Mouse (Mus musculus) midbrain, embryonic 10.5 days (tissue): Measurements from ENCODE around the gene Add2. TPM values are rescaled to one million over a fixed set of nuclear protein-coding genes. Genes with fewer than 3 reads are reported as not detected.

Experiments
- DNase-seq: peaks from one replicate; pipeline ENCODE4 v3.0.0-alpha.2; 2017; ENCODE audit warnings: low spot score
- H3K27ac ChIP-seq: fragments of 300-500 bp; sonication (generic); replicated peaks from 2 replicates; pipeline ENCODE4 v1.5.1; 2016; ENCODE audit warnings: mild to moderate bottlenecking
- H3K27me3 ChIP-seq: fragments of 300-500 bp; sonication (generic); 2 replicates; pipeline ENCODE4 v1.6.1; 2016; ENCODE audit warnings: low read depth, mild to moderate bottlenecking; ENCODE audit not compliant: poor library complexity, severe bottlenecking
- H3K36me3 ChIP-seq: fragments of 300-500 bp; sonication (generic); 2 replicates; pipeline ENCODE4 v1.6.1; 2016; ENCODE audit warnings: mild to moderate bottlenecking, moderate library complexity
- H3K4me1 ChIP-seq: fragments of 300-500 bp; sonication (generic); 2 replicates; pipeline ENCODE4 v1.6.1; 2016
- H3K4me3 ChIP-seq: fragments of 300-500 bp; sonication (generic); 2 replicates; pipeline ENCODE4 v1.5.1; 2016; ENCODE audit warnings: mild to moderate bottlenecking, moderate library complexity
- H3K9me3 ChIP-seq: fragments of 300-500 bp; sonication (generic); replicated peaks from 2 replicates; pipeline ENCODE4 v1.6.1; 2016; ENCODE audit warnings: mild to moderate bottlenecking
- WGBS: fragments of 180-500 bp; shearing (Covaris S2); methylation state at CpG from one replicate; pipeline ENCODE4 v1.1.7; 2016; 5-methylcytosine and 5-hydroxymethylcytosine counted together
- polyA plus RNA-seq: library from polyadenylated mRNA; unstranded; fragments of >200 nt; fragmentation: Nextera tagmentation; extraction: Ambion mirVana; gene quantifications from 2 replicates; pipeline ENCODE4 v1.2.1, GENCODE M21; 2016

Gene Add2
- polyA plus RNA-seq, 1 experiment from 2014 or later = 43.3 TPM

- WGBS = 16% methylated on average over 3 of the region's 3 CpGs
- H3K4me3 ChIP-seq = no peak overlapping the region
Measured at GRCm38 (mm10) chr6:86020948-86021347, 7.5 kb upstream of the Add2 start.

GRCm38 (mm10) chr6:86026632-86027292, 1.7 kb upstream of the Add2 start:
- Histone ChIP-seq H3K27ac (no peak overlapping the region), H3K36me3 (no peaks in the 10 kb centered on the region), H3K4me3 (no peak overlapping the region), H3K9me3 (no peaks in the 10 kb centered on the region), H3K4me1 (peaks cover 33% of the 10 kb centered on the region), H3K27me3 (peaks cover 48% of the 10 kb centered on the region)
- 84% methylated on average over 8 of the region's 8 CpGs for WGBS
- no peak for DNase-seq

More at GRCm38 (mm10) chr6:86020948-86021347, 7.5 kb upstream of the Add2 start:
- DNase-seq = peak; percentile 51
- Histone ChIP-seq H3K27me3 (no peaks in the 10 kb centered on the region), H3K9me3 (no peaks in the 10 kb centered on the region), H3K27ac (no peak overlapping the region), H3K4me1 (no peaks in the 10 kb centered on the region), H3K36me3 (no peaks in the 10 kb centered on the region)

- Histone ChIP-seq H3K36me3 (no peaks in the 10 kb centered on the region), H3K27ac (peak overlapping the region; percentile 91), H3K4me1 (peaks cover 33% of the 10 kb centered on the region), H3K27me3 (peaks cover 48% of the 10 kb centered on the region), H3K9me3 (no peaks in the 10 kb centered on the region), H3K4me3 (peak overlapping the region; percentile 68)
- WGBS = 75% methylated on average over 2 of the region's 2 CpGs
- no peak for DNase-seq
Measured at GRCm38 (mm10) chr6:86028150-86028549, 331 bp upstream of the Add2 start.

- H3K27me3 ChIP-seq = peaks cover 48% of the 10 kb centered on the region
- H3K4me3 ChIP-seq = peak overlapping the region; percentile 68
- DNase-seq = no peak
- 11% methylated on average over 6 of the region's 6 CpGs for WGBS
- H3K4me1 ChIP-seq = peaks cover 38% of the 10 kb centered on the region
- H3K27ac ChIP-seq = peak overlapping the region; percentile 91
- H3K36me3 ChIP-seq = no peaks in the 10 kb centered on the region
- no peaks in the 10 kb centered on the region for H3K9me3 ChIP-seq
Measured at GRCm38 (mm10) chr6:86029323-86029713, 837 bp downstream of the Add2 start.

GRCm38 (mm10) chr6:86031527-86031926, 3.0 kb downstream of the Add2 start:
- no peaks in the 10 kb centered on the region for H3K36me3 ChIP-seq
- DNase-seq = no peak
- H3K9me3 ChIP-seq = no peaks in the 10 kb centered on the region
- H3K27ac ChIP-seq = no peak overlapping the region
- H3K4me3 ChIP-seq = no peak overlapping the region
- WGBS = 90% methylated on average over 2 of the region's 2 CpGs
- H3K27me3 ChIP-seq = peaks cover 42% of the 10 kb centered on the region
- peaks cover 38% of the 10 kb centered on the region for H3K4me1 ChIP-seq

- no peak overlapping the region for H3K27ac ChIP-seq
- no peak for DNase-seq
- peaks cover 29% of the 10 kb centered on the region for H3K4me1 ChIP-seq
- no peak overlapping the region for H3K4me3 ChIP-seq
- H3K27me3 ChIP-seq = peaks cover 26% of the 10 kb centered on the region
- no peaks in the 10 kb centered on the region for H3K36me3 ChIP-seq
- WGBS = 68% methylated on average over 1 of the region's 1 CpGs
- H3K9me3 ChIP-seq = no peaks in the 10 kb centered on the region
Measured at GRCm38 (mm10) chr6:86033635-86034034, 5.2 kb downstream of the Add2 start.

GRCm38 (mm10) chr6:86038901-86039300, 10.4 kb downstream of the Add2 start:
- Histone ChIP-seq H3K27ac (no peak overlapping the region), H3K4me3 (no peak overlapping the region), H3K27me3 (no peaks in the 10 kb centered on the region), H3K4me1 (no peaks in the 10 kb centered on the region; the same call in 1 of the 2 replicates), H3K9me3 (no peaks in the 10 kb centered on the region), H3K36me3 (no peaks in the 10 kb centered on the region)
- no peak for DNase-seq
- WGBS = 81% methylated on average over 2 of the region's 2 CpGs

- no peak for DNase-seq
- no peak overlapping the region for H3K27ac ChIP-seq
- H3K9me3 ChIP-seq = no peaks in the 10 kb centered on the region
- H3K36me3 ChIP-seq = no peaks in the 10 kb centered on the region
- H3K27me3 ChIP-seq = no peaks in the 10 kb centered on the region; the same call in 1 of the 2 replicates
- H3K4me3 ChIP-seq = no peak overlapping the region
- H3K4me1 ChIP-seq = no peaks in the 10 kb centered on the region; the same call in none of the 2 replicates
- 84% methylated on average over 1 of the region's 1 CpGs for WGBS
Measured at GRCm38 (mm10) chr6:86040140-86040539, 11.7 kb downstream of the Add2 start.

GRCm38 (mm10) chr6:86047510-86047909, 19.0 kb downstream of the Add2 start:
- no peaks in the 10 kb centered on the region for H3K36me3 ChIP-seq
- no peaks in the 10 kb centered on the region; the same call in 1 of the 2 replicates for H3K27me3 ChIP-seq
- no peaks in the 10 kb centered on the region for H3K9me3 ChIP-seq
- H3K27ac ChIP-seq = 0 out of 2 replicates have a peak overlapping the region, but pooled peaks have one; percentile 10
- DNase-seq = no peak
- H3K4me3 ChIP-seq = no peak overlapping the region
- WGBS = 85% methylated on average over 11 of the region's 11 CpGs
- H3K4me1 ChIP-seq = peaks cover 40% of the 10 kb centered on the region

- WGBS = 90% methylated on average over 5 of the region's 5 CpGs
Measured at GRCm38 (mm10) chr6:86048509-86048908, 20.0 kb downstream of the Add2 start.

GRCm38 (mm10) chr6:86050586-86051268, 22.2 kb downstream of the Add2 start:
- WGBS = 70% methylated on average over 6 of the region's 6 CpGs
- no peaks in the 10 kb centered on the region for H3K36me3 ChIP-seq
- H3K27me3 ChIP-seq = no peaks in the 10 kb centered on the region; the same call in 1 of the 2 replicates
- H3K4me3 ChIP-seq = no peak overlapping the region
- H3K4me1 ChIP-seq = peaks cover 55% of the 10 kb centered on the region
- H3K9me3 ChIP-seq = no peaks in the 10 kb centered on the region
- H3K27ac ChIP-seq = peak overlapping the region; percentile 89
- DNase-seq = no peak

More at GRCm38 (mm10) chr6:86048509-86048908, 20.0 kb downstream of the Add2 start:
- no peaks in the 10 kb centered on the region for H3K36me3 ChIP-seq
- no peak for DNase-seq
- no peaks in the 10 kb centered on the region; the same call in 1 of the 2 replicates for H3K27me3 ChIP-seq
- H3K4me3 ChIP-seq = no peak overlapping the region
- H3K4me1 ChIP-seq = peaks cover 50% of the 10 kb centered on the region
- no peaks in the 10 kb centered on the region for H3K9me3 ChIP-seq
- H3K27ac ChIP-seq = no peak overlapping the region

GRCm38 (mm10) chr6:86052032-86052459, 23.6 kb downstream of the Add2 start:
- Histone ChIP-seq H3K4me3 (peak overlapping the region; percentile 35), H3K9me3 (no peaks in the 10 kb centered on the region), H3K36me3 (no peaks in the 10 kb centered on the region), H3K27me3 (no peaks in the 10 kb centered on the region; the same call in 1 of the 2 replicates), H3K27ac (peak overlapping the region; percentile 89), H3K4me1 (peaks cover 55% of the 10 kb centered on the region)
- 14% methylated on average over 7 of the region's 7 CpGs for WGBS
- DNase-seq = peak; percentile 79

GRCm38 (mm10) chr6:86052556-86052955, 24.1 kb downstream of the Add2 start:
- 41% methylated on average over 4 of the region's 4 CpGs for WGBS
- peaks cover 58% of the 10 kb centered on the region for H3K4me1 ChIP-seq
- no peaks in the 10 kb centered on the region for H3K9me3 ChIP-seq
- DNase-seq = no peak
- no peaks in the 10 kb centered on the region for H3K36me3 ChIP-seq
- peak overlapping the region; percentile 35; the same call in 1 of the 2 replicates for H3K4me3 ChIP-seq
- peak overlapping the region; percentile 89 for H3K27ac ChIP-seq
- H3K27me3 ChIP-seq = no peaks in the 10 kb centered on the region; the same call in 1 of the 2 replicates
